Mouse (Mus musculus): ENCODE results near the gene Atp2c2. TPM values are rescaled to one million over a fixed set of nuclear protein-coding genes. Genes with fewer than 3 reads are reported as not detected.

Atp2c2 gene
- polyA plus RNA-seq, 1 experiment from 2014 or later, result 1.3 TPM

DNA sequence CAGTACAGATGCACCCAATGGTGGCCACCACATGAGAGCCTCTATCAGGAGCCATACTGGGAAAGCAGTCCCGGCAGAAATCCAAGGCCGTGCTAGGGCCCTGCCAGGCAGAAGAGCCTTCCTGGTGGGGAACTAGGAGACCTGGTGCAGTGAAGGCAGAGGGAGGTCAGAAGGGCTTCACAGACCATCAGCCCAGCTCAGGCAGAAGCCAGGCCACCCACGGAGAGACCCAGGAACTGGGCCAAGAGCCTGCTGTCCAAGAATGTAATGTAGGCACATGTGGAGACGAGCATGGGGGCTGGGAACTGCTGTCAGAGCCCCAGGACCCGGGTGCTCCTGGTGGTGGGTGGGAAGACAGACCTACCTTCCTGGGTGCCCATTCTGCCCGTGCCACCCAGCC is 34.5 kb upstream of the Atp2c2 start:
- Histone ChIP-seq H3K9ac (ENCODE audit: low read depth, low read length) (no peak overlapping the region), H3K4me3 (replicated peaks; ENCODE audit: low read depth, low read length) (no peak overlapping the region), H3K27ac (no peak overlapping the region), H3K9me3 (replicated peaks; ENCODE audit: low read length) (no peaks in the 10 kb centered on the region), H3K27me3 (ENCODE audit: insufficient read depth, low read length) (no peaks in the 10 kb centered on the region), H3K36me3 (ENCODE audit: insufficient read depth, low read length) (no peaks in the 10 kb centered on the region), H3K4me2 (ENCODE audit: low read length) (no peak overlapping the region), H3K4me1 (replicated peaks; ENCODE audit: insufficient read depth, low read length) (peaks cover 18% of the 10 kb centered on the region; the same call in 1 of the 2 replicates)
- DNase-seq (ENCODE audit: low spot score) (peak; percentile 62), ATAC-seq (replicated peaks; ENCODE audit: low FRiP score, low read depth) (0 out of 2 replicates have a peak, but pooled peaks have one; percentile 19)
- 29% methylated on average over 6 of the region's 6 CpGs for WGBS
- no peak for TF ChIP-seq CTCF (IDR thresholded peaks at IDR 0.05; ENCODE audit: low read depth)

DNA sequence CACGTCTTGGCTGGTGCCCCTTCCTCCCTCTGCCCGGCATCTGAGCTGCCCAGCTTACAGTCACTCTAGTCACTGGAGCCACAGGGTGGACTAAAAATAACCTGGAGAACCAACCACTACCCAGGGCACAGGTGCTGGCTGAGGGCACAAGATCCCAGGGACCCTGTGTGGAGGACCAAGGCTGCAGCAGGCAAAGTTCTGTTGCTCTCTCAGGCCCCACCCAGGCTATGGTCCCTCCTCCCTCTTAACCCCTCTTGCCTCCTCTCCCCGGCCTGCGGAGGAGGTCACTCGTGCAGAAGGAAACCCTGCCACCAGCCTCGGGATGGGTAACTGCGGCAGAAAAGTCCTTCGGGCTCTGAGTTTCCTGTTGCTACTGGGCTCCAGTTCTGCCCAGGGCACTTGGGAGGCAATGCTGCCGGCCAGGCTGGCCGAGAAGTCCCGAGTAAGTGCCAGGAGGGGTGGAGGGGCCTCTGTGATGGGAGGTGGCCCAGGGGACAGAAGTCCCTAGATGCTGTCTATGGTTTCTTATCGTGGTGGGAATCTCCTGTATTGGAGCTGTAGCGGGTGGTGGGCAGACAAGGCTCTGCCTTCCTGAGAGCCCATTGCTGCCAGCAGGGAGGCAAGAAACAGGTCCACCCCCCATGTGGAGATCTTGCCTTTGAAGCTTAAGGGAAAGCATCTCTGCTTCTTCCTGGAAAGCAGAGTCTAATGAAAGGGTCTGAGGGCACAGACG is 33.4 kb upstream of the Atp2c2 start, which contains the start of gene Wfdc1:
TSS of gene Wfdc1 (plus strand) at position 147 of the 733 bp plus-strand sequence.
- H3K36me3 ChIP-seq (ENCODE audit: insufficient read depth, low read length), result no peaks in the 10 kb centered on the region
- no peak within 1 kb of the TSS for H3K4me3 ChIP-seq (replicated peaks; ENCODE audit: low read depth, low read length)
- 0 out of 2 replicates have a peak within 1 kb of the TSS, but pooled peaks have one; percentile 24 for H3K9ac ChIP-seq (ENCODE audit: low read depth, low read length)
- TF ChIP-seq CTCF (IDR thresholded peaks at IDR 0.05; ENCODE audit: low read depth), result no peak
- DNase-seq (ENCODE audit: low spot score) (peak; percentile 55), ATAC-seq (replicated peaks; ENCODE audit: low FRiP score, low read depth) (0 out of 2 replicates have a peak, but pooled peaks have one; percentile 27)
- peaks cover 18% of the 10 kb centered on the region; the same call in 1 of the 2 replicates for H3K4me1 ChIP-seq (replicated peaks; ENCODE audit: insufficient read depth, low read length)
- no peak within 1 kb of the TSS; the same call in 1 of the 2 replicates for H3K27ac ChIP-seq
- 13% methylated on average over 14 of the region's 14 CpGs for WGBS
- no peaks in the 10 kb centered on the region for H3K9me3 ChIP-seq (replicated peaks; ENCODE audit: low read length)
- no peaks in the 10 kb centered on the region for H3K27me3 ChIP-seq (ENCODE audit: insufficient read depth, low read length)
- peak within 1 kb of the TSS; percentile 34 for H3K4me2 ChIP-seq (ENCODE audit: low read length)

DNA sequence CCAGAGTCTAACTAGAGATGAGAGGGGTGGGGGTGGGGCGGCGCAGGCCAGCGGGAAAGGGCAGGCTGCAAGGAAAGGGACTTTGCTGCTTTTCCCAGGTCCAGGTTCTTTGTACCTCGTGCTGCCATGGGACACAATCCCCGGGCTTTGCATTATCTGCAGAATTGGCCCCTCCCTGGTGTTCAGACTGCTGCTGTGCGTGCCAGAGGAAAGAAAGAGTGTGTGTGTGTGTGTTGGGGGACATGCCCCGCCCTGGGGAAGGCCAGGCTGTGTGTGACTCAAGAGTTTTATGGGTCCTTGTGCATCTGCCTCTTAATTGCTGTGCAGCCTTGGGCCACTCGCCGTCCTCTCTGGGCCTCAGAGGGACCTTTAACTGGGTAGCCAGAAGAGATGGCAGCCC is 31.4 kb upstream of the Atp2c2 start:
- ATAC-seq (replicated peaks; ENCODE audit: low FRiP score, low read depth) (no peak), DNase-seq (ENCODE audit: low spot score) (no peak)
- H3K4me3 ChIP-seq (replicated peaks; ENCODE audit: low read depth, low read length), result no peak overlapping the region
- H3K36me3 ChIP-seq (ENCODE audit: insufficient read depth, low read length), result no peaks in the 10 kb centered on the region
- no peak overlapping the region for H3K27ac ChIP-seq
- H3K9ac ChIP-seq (ENCODE audit: low read depth, low read length), result no peak overlapping the region
- peaks cover 18% of the 10 kb centered on the region; the same call in 1 of the 2 replicates for H3K4me1 ChIP-seq (replicated peaks; ENCODE audit: insufficient read depth, low read length)
- whole genome bisulfite sequencing, result 61% methylated on average over 9 of the region's 9 CpGs
- no peak for TF ChIP-seq CTCF (IDR thresholded peaks at IDR 0.05; ENCODE audit: low read depth)
- H3K9me3 ChIP-seq (replicated peaks; ENCODE audit: low read length), result no peaks in the 10 kb centered on the region
- no peaks in the 10 kb centered on the region for H3K27me3 ChIP-seq (ENCODE audit: insufficient read depth, low read length)
- no peak overlapping the region for H3K4me2 ChIP-seq (ENCODE audit: low read length)

DNA sequence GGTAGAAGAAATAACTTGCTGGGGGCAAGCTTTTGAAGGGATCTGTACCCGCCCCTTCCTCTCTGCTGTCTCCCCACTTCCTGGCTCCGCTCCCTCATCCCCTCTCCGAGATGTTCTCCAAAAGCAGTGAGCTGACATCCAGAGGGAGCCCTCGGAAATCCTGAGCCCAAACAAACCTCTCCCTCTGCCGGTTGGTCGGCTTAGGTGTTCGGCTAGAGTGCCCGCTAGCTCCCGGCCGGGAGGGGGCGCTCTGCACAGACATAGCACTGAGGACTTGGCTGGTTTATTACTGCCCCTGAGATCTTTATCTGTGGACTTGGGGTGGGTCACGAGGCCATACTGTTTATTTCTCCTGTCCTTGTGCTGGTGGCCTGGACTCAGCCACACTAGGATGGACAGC is 30.5 kb upstream of the Atp2c2 start:
- Histone ChIP-seq H3K36me3 (ENCODE audit: insufficient read depth, low read length) (no peaks in the 10 kb centered on the region), H3K4me1 (replicated peaks; ENCODE audit: insufficient read depth, low read length) (peaks cover 18% of the 10 kb centered on the region; the same call in 1 of the 2 replicates)
- no peak for DNase-seq (ENCODE audit: low spot score)

DNA sequence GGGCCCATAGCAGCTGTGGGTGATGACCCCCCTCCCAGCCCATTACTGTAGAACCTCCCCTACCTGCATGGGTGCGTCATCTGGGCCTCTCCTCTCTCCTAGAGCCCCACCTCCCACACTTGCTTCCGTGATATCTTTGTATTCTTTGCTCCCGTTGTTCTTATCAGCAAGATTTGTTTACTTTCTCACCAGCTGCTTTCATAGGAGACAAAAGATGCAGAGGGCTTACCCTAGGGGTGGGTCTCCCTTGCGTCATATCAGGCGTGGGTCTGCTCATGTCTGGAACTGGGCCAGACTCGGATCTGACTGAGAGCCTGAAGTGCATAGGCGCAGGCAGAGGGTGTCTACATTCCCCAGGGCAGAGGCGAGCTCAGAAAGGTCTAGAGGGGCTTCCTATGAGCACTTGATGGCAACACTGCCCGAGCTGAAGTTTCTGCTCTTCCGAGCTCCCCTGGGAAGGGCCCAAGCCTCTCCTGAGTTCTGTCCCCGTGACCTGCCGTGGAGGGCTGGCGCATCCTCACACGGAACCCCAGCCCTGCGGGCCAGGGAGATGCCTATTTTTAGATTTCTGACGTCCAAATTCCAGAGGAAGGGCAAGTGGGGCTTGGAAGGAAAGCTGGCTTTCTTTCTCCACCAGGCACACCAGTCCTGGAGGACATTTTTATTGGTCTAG is 29.3 kb upstream of the Atp2c2 start:
- no peak for TF ChIP-seq CTCF (IDR thresholded peaks at IDR 0.05; ENCODE audit: low read depth)
- Histone ChIP-seq H3K36me3 (ENCODE audit: insufficient read depth, low read length) (no peaks in the 10 kb centered on the region), H3K9ac (ENCODE audit: low read depth, low read length) (no peak overlapping the region), H3K27me3 (ENCODE audit: insufficient read depth, low read length) (no peaks in the 10 kb centered on the region), H3K27ac (no peak overlapping the region), H3K4me3 (replicated peaks; ENCODE audit: low read depth, low read length) (no peak overlapping the region), H3K4me2 (ENCODE audit: low read length) (no peak overlapping the region), H3K9me3 (replicated peaks; ENCODE audit: low read length) (no peaks in the 10 kb centered on the region), H3K4me1 (replicated peaks; ENCODE audit: insufficient read depth, low read length) (peaks cover 13% of the 10 kb centered on the region; the same call in 1 of the 2 replicates)
- DNase-seq (ENCODE audit: low spot score), result peak; percentile 40
- 39% methylated on average over 16 of the region's 16 CpGs for WGBS
- no peak for ATAC-seq (replicated peaks; ENCODE audit: low FRiP score, low read depth)

More for the DNA sequence above, 30.5 kb upstream of the Atp2c2 start:
- no peak overlapping the region for H3K27ac ChIP-seq
- no peaks in the 10 kb centered on the region for H3K27me3 ChIP-seq (ENCODE audit: insufficient read depth, low read length)
- H3K9me3 ChIP-seq (replicated peaks; ENCODE audit: low read length), result no peaks in the 10 kb centered on the region
- no peak overlapping the region for H3K4me2 ChIP-seq (ENCODE audit: low read length)
- ATAC-seq (replicated peaks; ENCODE audit: low FRiP score, low read depth), result no peak
- 50% methylated on average over 12 of the region's 12 CpGs for WGBS
- H3K9ac ChIP-seq (ENCODE audit: low read depth, low read length), result no peak overlapping the region
- H3K4me3 ChIP-seq (replicated peaks; ENCODE audit: low read depth, low read length), result no peak overlapping the region
- peak; percentile 51 for TF ChIP-seq CTCF (IDR thresholded peaks at IDR 0.05; ENCODE audit: low read depth)

DNA sequence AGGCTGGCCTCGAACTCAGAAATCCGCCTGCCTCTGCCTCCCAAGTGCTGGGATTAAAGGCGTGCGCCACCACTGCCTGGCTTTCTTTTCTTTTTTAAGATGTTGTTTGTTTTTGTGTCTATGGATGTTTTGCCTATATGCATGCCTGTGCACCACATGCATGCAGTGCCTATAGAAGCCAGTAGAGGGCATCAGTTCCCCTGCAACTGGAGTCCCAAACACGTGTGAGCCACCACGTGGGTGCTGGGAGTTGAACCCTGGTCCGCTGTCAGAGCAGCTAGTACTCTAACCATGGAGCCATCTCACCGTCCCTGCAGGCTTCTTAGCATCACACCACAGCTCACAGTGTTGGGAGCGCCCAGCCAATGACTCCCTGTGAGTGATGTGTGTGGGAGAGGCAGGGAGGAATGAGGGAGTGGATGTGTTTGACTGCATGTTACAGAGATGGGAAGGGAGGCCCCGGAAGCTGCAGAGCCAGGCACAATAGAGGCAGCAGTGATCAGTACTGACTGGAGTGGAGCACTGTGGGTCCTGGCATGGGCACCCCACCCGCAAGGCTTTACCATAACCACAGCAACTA is 25.7 kb upstream of the Atp2c2 start:
- 63% methylated on average over 9 of the region's 11 CpGs for WGBS
- peaks cover 11% of the 10 kb centered on the region; the same call in 1 of the 2 replicates for H3K4me1 ChIP-seq (replicated peaks; ENCODE audit: insufficient read depth, low read length)

More for the DNA sequence above, 25.7 kb upstream of the Atp2c2 start:
- peak; percentile 54 for TF ChIP-seq CTCF (IDR thresholded peaks at IDR 0.05; ENCODE audit: low read depth)
- no peaks in the 10 kb centered on the region for H3K36me3 ChIP-seq (ENCODE audit: insufficient read depth, low read length)
- H3K27me3 ChIP-seq (ENCODE audit: insufficient read depth, low read length), result no peaks in the 10 kb centered on the region
- peak; percentile 56 for DNase-seq (ENCODE audit: low spot score)
- H3K27ac ChIP-seq, result no peak overlapping the region
- no peak overlapping the region for H3K9ac ChIP-seq (ENCODE audit: low read depth, low read length)
- no peaks in the 10 kb centered on the region for H3K9me3 ChIP-seq (replicated peaks; ENCODE audit: low read length)
- no peak overlapping the region for H3K4me2 ChIP-seq (ENCODE audit: low read length)
- ATAC-seq (replicated peaks; ENCODE audit: low FRiP score, low read depth), result no peak
- no peak overlapping the region for H3K4me3 ChIP-seq (replicated peaks; ENCODE audit: low read depth, low read length)
